ENCODE assay signal across 7 mouse cellular contexts in the genomic region with DNA sequence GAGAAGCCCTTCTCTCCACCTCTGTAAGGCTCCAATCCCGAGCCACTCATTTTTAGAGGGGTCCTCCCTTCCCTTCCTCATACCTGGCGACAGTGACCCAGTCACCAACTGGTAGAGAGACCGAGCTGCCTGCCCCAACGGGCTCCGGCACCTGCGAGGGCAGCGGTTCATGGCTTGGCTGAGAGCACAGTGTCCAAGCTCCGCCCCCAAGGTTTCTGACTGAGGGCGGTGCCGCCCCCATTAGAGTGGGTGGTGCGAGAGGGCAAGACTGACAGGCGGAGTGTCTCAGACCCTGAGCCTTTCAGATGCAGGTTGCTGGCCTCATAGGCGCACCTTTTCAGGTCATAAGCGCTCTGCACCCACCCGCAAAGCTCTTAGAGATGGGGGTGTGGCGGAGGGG. TPM values are rescaled to one million over a fixed set of nuclear protein-coding genes. Genes with fewer than 3 reads are reported as not detected.
DNase-seq lines count a peak whose midpoint lies in the region; ATAC-seq and TF ChIP-seq lines count a peak whose summit lies in the region.

No protein-coding gene starts in this region.

- H3K4me2 ChIP-seq in CH12.LX (ENCODE audit: insufficient read depth, low read depth, poor library complexity, severe bottlenecking), result peak overlapping the region; percentile 90
- H3K4me2 ChIP-seq in embryonic facial prominence, embryonic 15.5 days (replicated peaks), result peak overlapping the region; percentile 40
- peak overlapping the region; percentile 67 for H3K4me2 ChIP-seq in hindbrain, postnatal 0 days (ENCODE audit: low read depth, low read length)
- H3K4me2 ChIP-seq in liver, embryonic 13.5 days, result peak overlapping the region; percentile 67

- peak; percentile 62 for DNase-seq in CH12.LX (ENCODE audit: extremely low read depth)
- peak; percentile 93 for DNase-seq in ZHBTc4 (ENCODE audit: low read depth, low spot score)
- peak; percentile 38 for DNase-seq in hindbrain, postnatal 0 days (ENCODE audit: low spot score)
- peak; percentile 61 for DNase-seq in liver, embryonic 13.5 days
- peak; percentile 72 for DNase-seq in naive thymus-derived CD4-positive, alpha-beta T cell, adult 2 months (ENCODE audit: low read depth)
- peak; percentile 65 to 73 for DNase-seq in thymus, postnatal 36 days

- no peak overlapping the region for H3K27ac ChIP-seq in CH12.LX (ENCODE audit: insufficient read depth, low read depth)
- no peak overlapping the region for H3K27ac ChIP-seq in embryonic facial prominence, embryonic 15.5 days (replicated peaks)
- no peak overlapping the region for H3K27ac ChIP-seq in hindbrain, postnatal 0 days
- no peak overlapping the region for H3K27ac ChIP-seq in liver, embryonic 13.5 days

- no peak for ATAC-seq in embryonic facial prominence, embryonic 15.5 days (ENCODE audit: insufficient number of reproducible peaks, low FRiP score, low TSS enrichment, low read depth)
- no peak for ATAC-seq in hindbrain, postnatal 0 days
- ATAC-seq in liver, embryonic 13.5 days (ENCODE audit: low read depth), result peak; percentile 74

- no peaks in the 10 kb centered on the region for H3K79me2 ChIP-seq in CH12.LX (replicated peaks; ENCODE audit: control insufficient read depth, extremely low read depth, insufficient read depth, poor library complexity, severe bottlenecking)

- H3K9me3 ChIP-seq in CH12.LX (replicated peaks; ENCODE audit: low read length), result no peaks in the 10 kb centered on the region
- no peaks in the 10 kb centered on the region for H3K9me3 ChIP-seq in embryonic facial prominence, embryonic 15.5 days (replicated peaks)
- H3K9me3 ChIP-seq in hindbrain, postnatal 0 days (ENCODE audit: low read length), result no peaks in the 10 kb centered on the region
- H3K9me3 ChIP-seq in liver, embryonic 13.5 days (replicated peaks), result no peaks in the 10 kb centered on the region

- in situ Hi-C loops in CH12.LX (cut with MboI; ENCODE audit: low pct_ligation_motif_present, low pct_unique_long_range_greater_than_20kb, low sequenced_read_pairs), result loop anchor here (5.0 kb wide), 1 partner anchor 135 kb away; no protein-coding TSS in a partner anchor

- no peak for TF ChIP-seq EP300 in CH12.LX (IDR thresholded peaks at IDR 0.05; ENCODE audit: low read length)

- H3K9ac ChIP-seq in CH12.LX (ENCODE audit: insufficient read depth, low read depth), result peak overlapping the region; percentile 39; the same call in 1 of the 2 replicates
- H3K9ac ChIP-seq in embryonic facial prominence, embryonic 15.5 days, result no peak overlapping the region
- H3K9ac ChIP-seq in hindbrain, postnatal 0 days (replicated peaks; ENCODE audit: low read length), result peak overlapping the region; percentile 44
- peak overlapping the region; percentile 26; the same call in 1 of the 2 replicates for H3K9ac ChIP-seq in liver, embryonic 13.5 days

- no peak for TF ChIP-seq CTCF in CH12.LX (conservative IDR thresholded peaks at IDR 0.05 in 1 of 2, IDR thresholded peaks at IDR 0.05 in 1 of 2; ENCODE audit: low read depth in 2 of 2, low read length in 2 of 2)
- TF ChIP-seq CTCF in hindbrain, postnatal 0 days (IDR thresholded peaks at IDR 0.05; ENCODE audit: low read depth), result no peak

- no peak for TF ChIP-seq RAD21 in CH12.LX (IDR thresholded peaks at IDR 0.05; ENCODE audit: low read depth, low read length)

- 3% methylated on average over 16 of the region's 16 CpGs for WGBS in embryonic facial prominence, embryonic 15.5 days
- 2% methylated on average over 16 of the region's 16 CpGs for WGBS in hindbrain, postnatal 0 days
- under 1% methylated on average over 16 of the region's 16 CpGs for WGBS in liver, embryonic 13.5 days (ENCODE audit: insufficient replicate concordance)

- peak overlapping the region in 1 of 3 experiments; percentile 45 for H3K4me3 ChIP-seq in CH12.LX (replicated peaks in 1 of 3; ENCODE audit: low read depth in 2 of 3, low read length in 2 of 3, poor library complexity in 1 of 3)
- no peak overlapping the region; the same call in 1 of the 2 replicates for H3K4me3 ChIP-seq in embryonic facial prominence, embryonic 15.5 days (replicated peaks)
- H3K4me3 ChIP-seq in hindbrain, postnatal 0 days (ENCODE audit: low read length), result peak overlapping the region; percentile 32
- peak overlapping the region; percentile 44 for H3K4me3 ChIP-seq in liver, embryonic 13.5 days (replicated peaks)

- no peaks in the 10 kb centered on the region for H3K36me3 ChIP-seq in CH12.LX (replicated peaks in 1 of 2; ENCODE audit: control insufficient read depth in 1 of 2, insufficient read depth in 1 of 2, low read length in 1 of 2)
- H3K36me3 ChIP-seq in embryonic facial prominence, embryonic 15.5 days, result no peaks in the 10 kb centered on the region
- no peaks in the 10 kb centered on the region for H3K36me3 ChIP-seq in hindbrain, postnatal 0 days (ENCODE audit: insufficient read depth, low read length)
- H3K36me3 ChIP-seq in liver, embryonic 13.5 days, result no peaks in the 10 kb centered on the region

- peaks cover 0 to 15% of the 10 kb centered on the region in 2 experiments; a peak in 2 of 4 replicates for H3K4me1 ChIP-seq in CH12.LX (ENCODE audit: control insufficient read depth in 1 of 2, insufficient read depth in 2 of 2)
- peaks cover 37% of the 10 kb centered on the region for H3K4me1 ChIP-seq in embryonic facial prominence, embryonic 15.5 days
- 0 out of 2 replicates have a peak, but pooled peaks cover 5% of the 10 kb centered on the region for H3K4me1 ChIP-seq in hindbrain, postnatal 0 days (ENCODE audit: insufficient read depth, low read length)
- H3K4me1 ChIP-seq in liver, embryonic 13.5 days (replicated peaks), result peaks cover 32% of the 10 kb centered on the region

- H3K27me3 ChIP-seq in CH12.LX (replicated peaks), result no peaks in the 10 kb centered on the region
- H3K27me3 ChIP-seq in embryonic facial prominence, embryonic 15.5 days, result peaks cover 6% of the 10 kb centered on the region
- no peaks in the 10 kb centered on the region for H3K27me3 ChIP-seq in hindbrain, postnatal 0 days (ENCODE audit: insufficient read depth, low read length)
- H3K27me3 ChIP-seq in liver, embryonic 13.5 days, result peaks cover 51% of the 10 kb centered on the region

- TF ChIP-seq POLR2A in CH12.LX (IDR thresholded peaks at IDR 0.05; ENCODE audit: low read depth, low read length), result no peak

- dilution Hi-C loops in CH12.LX (cut with MboI; ENCODE audit: extremely low pct_ligation_motif_present, extremely low pct_unique_long_range_greater_than_20kb, low sequenced_read_pairs), result no loop called here

TF ChIP-seq in CH12.LX, 34 proteins besides CTCF, POLR2A, EP300 and RAD21:
- TF ChIP-seq CHD2 (IDR thresholded peaks at IDR 0.05; ENCODE audit: low read length), result no peak
- no peak for TF ChIP-seq IRF4 (IDR thresholded peaks at IDR 0.05; ENCODE audit: low read depth, low read length)
- no peak for TF ChIP-seq ZMIZ1 (IDR thresholded peaks at IDR 0.05; ENCODE audit: low read depth, low read length)
- TF ChIP-seq E2F4 (IDR thresholded peaks at IDR 0.05; ENCODE audit: insufficient replicate concordance, low read depth, low read length), result no peak
- no peak for TF ChIP-seq TBP (conservative IDR thresholded peaks at IDR 0.05; ENCODE audit: low read depth, low read length)
- no peak for TF ChIP-seq MAFK (IDR thresholded peaks at IDR 0.05; ENCODE audit: insufficient replicate concordance, low read length)
- no peak for TF ChIP-seq RCOR1 (conservative IDR thresholded peaks at IDR 0.05; ENCODE audit: low read depth, low read length)
- no peak for TF ChIP-seq SIN3A (IDR thresholded peaks at IDR 0.05; ENCODE audit: low read length)
- TF ChIP-seq ETS1 (conservative IDR thresholded peaks at IDR 0.05; ENCODE audit: low read depth, low read length), result no peak
- no peak for TF ChIP-seq CHD1 (IDR thresholded peaks at IDR 0.05; ENCODE audit: low read depth, low read length)
- no peak for TF ChIP-seq ZC3H11A (IDR thresholded peaks at IDR 0.05; ENCODE audit: low read depth, low read length)
- TF ChIP-seq USF2 (conservative IDR thresholded peaks at IDR 0.05; ENCODE audit: low read depth, low read length), result no peak
- TF ChIP-seq GABPA (IDR thresholded peaks at IDR 0.05; ENCODE audit: insufficient replicate concordance, low read depth, low read length), result no peak
- TF ChIP-seq MYC (IDR thresholded peaks at IDR 0.05; ENCODE audit: low read depth, low read length), result no peak
TF ChIP-seq in CH12.LX: peak in this region for 0.

RNA-seq across cellular contexts. Expression of a gene that starts 3.7 kb away (rescaled TPM):
- total RNA-seq in CH12.LX (2012; rRNA removed) (not detected in 2 replicates), CH12.LX (2014; rRNA removed) (not detected in 2 replicates)
- polyA plus RNA-seq in CH12.LX (2012; ENCODE audit: insufficient read length, low read depth), result not detected in 2 replicates
- 2.1 and 2.5 TPM in 2 replicates for polyA plus RNA-seq in embryonic facial prominence, embryonic 15.5 days (2015; fragmentation: Nextera tagmentation; extraction: Ambion mirVana)
- total RNA-seq in hindbrain, postnatal 0 days (2014; rRNA removed), result 17.8 and 30.3 TPM in 2 replicates
- polyA plus RNA-seq in hindbrain, postnatal 0 days (2015; fragmentation: Nextera tagmentation; extraction: Ambion mirVana), result 16.5 and 17.8 TPM in 2 replicates
- 1.3 and 1.6 TPM in 2 replicates for polyA plus RNA-seq in liver, embryonic 13.5 days (2015; fragmentation: Nextera tagmentation; extraction: Ambion mirVana)

RNA-seq across cellular contexts. Expression of a gene that starts 28.5 kb away (rescaled TPM):
- total RNA-seq in CH12.LX (2012; rRNA removed) (63.9 and 69.8 TPM in 2 replicates), CH12.LX (2014; rRNA removed) (69.4 and 78.7 TPM in 2 replicates)
- polyA plus RNA-seq in CH12.LX (2012; ENCODE audit: insufficient read length, low read depth), result 66.4 and 68.7 TPM in 2 replicates
- polyA plus RNA-seq in embryonic facial prominence, embryonic 15.5 days (2015; fragmentation: Nextera tagmentation; extraction: Ambion mirVana), result 53.0 and 55.9 TPM in 2 replicates
- total RNA-seq in hindbrain, postnatal 0 days (2014; rRNA removed), result 135 and 154 TPM in 2 replicates
- 74.2 and 78.0 TPM in 2 replicates for polyA plus RNA-seq in hindbrain, postnatal 0 days (2015; fragmentation: Nextera tagmentation; extraction: Ambion mirVana)
- polyA plus RNA-seq in liver, embryonic 13.5 days (2015; fragmentation: Nextera tagmentation; extraction: Ambion mirVana), result 17.7 and 19.1 TPM in 2 replicates

Comparison
In these comparisons a context has a peak if more than half of its experiments do, and no peak if none do; other contexts are left out.
1. DNase-seq: peak in every context shown above with its lines; median percentile 93 in ZHBTc4; 72 in naive thymus-derived CD4-positive, alpha-beta T cell, adult 2 months; 69 in thymus, postnatal 36 days; 62 in CH12.LX; 61 in liver, embryonic 13.5 days; 38 in hindbrain, postnatal 0 days.
2. H3K4me2 ChIP-seq: peak in every context shown above with its lines; median percentile 90 in CH12.LX; 67 in hindbrain, postnatal 0 days; 67 in liver, embryonic 13.5 days; 40 in embryonic facial prominence, embryonic 15.5 days.